Mouse (Mus musculus): ENCODE data around the gene C530008M17Rik. TPM values are rescaled to one million over a fixed set of nuclear protein-coding genes. Genes with fewer than 3 reads are reported as not detected.

Gene C530008M17Rik
- polyA plus RNA-seq, 1 experiment from 2014 or later, result 15.8 TPM

DNA sequence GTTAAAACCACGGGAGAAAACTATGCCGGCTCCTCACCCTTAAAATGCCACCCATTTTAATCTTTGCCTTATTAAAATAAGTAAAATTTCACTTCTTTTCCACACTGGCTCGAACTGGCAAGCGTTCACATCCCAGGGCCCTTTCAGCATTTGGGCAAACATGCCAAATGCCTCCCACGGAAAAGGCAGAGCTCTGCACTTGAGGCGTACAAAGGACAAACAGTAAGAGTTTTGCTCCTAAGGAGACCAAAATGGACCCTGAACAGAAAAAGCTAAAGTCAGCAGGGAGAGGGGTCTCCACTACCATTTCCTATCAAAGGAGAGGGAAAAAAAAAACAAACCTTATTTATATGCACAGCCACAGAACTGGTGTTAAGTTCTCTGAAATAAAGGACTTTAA is 107.4 kb downstream of the C530008M17Rik start:
- Histone ChIP-seq H3K9ac (no peak overlapping the region), H3K4me1 (peaks cover 12% of the 10 kb centered on the region; the same call in 1 of the 2 replicates), H3K36me3 (no peaks in the 10 kb centered on the region), H3K27ac (no peak overlapping the region), H3K27me3 (replicated peaks) (no peaks in the 10 kb centered on the region), H3K4me3 (replicated peaks) (no peak overlapping the region), H3K4me2 (peak overlapping the region; percentile 34), H3K9me3 (no peaks in the 10 kb centered on the region)
- no peak for ATAC-seq (ENCODE audit: insufficient read depth, low FRiP score, low read depth)
- WGBS, result 24% methylated on average over 6 of the region's 6 CpGs

DNA sequence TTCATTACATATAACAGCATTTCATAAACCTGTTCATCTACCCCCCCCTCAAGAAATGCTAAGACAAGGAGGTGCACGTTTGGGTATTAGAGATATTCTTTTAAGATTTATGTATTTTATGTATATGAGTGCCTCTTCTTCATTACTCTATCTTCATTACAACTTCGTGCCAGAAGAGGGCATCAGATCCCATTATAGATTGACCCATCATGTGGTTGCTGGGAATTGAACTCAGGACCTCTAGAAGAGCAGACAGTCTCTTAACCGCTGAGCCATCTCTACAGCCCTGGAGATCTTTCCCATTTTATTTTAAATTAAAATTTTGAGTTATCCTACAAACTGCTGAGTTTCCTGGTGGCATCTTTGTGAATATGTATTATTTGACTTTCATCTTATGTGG is 112.7 kb downstream of the C530008M17Rik start:
- ATAC-seq (ENCODE audit: insufficient read depth, low FRiP score, low read depth), result no peak
- Histone ChIP-seq H3K4me2 (no peak overlapping the region), H3K36me3 (no peaks in the 10 kb centered on the region), H3K27ac (no peak overlapping the region), H3K4me1 (no peaks in the 10 kb centered on the region), H3K4me3 (replicated peaks) (no peak overlapping the region), H3K9ac (no peak overlapping the region), H3K9me3 (no peaks in the 10 kb centered on the region), H3K27me3 (replicated peaks) (no peaks in the 10 kb centered on the region)
- WGBS, result 72% methylated on average over 3 of the region's 3 CpGs

DNA sequence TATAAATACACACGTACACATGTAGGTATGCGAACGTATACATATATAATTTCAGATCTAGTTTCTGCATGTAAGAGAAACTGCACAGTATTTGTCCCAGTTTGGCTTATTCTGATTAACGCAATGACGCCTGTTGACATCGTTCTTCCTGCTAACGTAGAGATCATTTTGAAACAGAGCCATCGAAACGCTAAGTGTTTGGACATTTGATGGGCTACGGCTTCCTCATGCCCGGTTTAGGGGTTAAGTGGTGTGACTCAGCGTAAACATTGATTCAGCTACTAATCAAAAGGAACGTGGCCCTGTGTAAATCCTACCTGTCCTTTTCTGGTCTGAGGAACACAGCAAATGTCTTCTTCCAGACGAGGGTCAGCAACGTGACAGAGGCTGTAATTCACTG is 113.3 kb downstream of the C530008M17Rik start:
- no peak overlapping the region for H3K9ac ChIP-seq
- no peak overlapping the region for H3K27ac ChIP-seq
- no peaks in the 10 kb centered on the region for H3K36me3 ChIP-seq
- H3K4me3 ChIP-seq (replicated peaks), result no peak overlapping the region
- no peak overlapping the region for H3K4me2 ChIP-seq
- H3K27me3 ChIP-seq (replicated peaks), result no peaks in the 10 kb centered on the region
- H3K4me1 ChIP-seq, result no peaks in the 10 kb centered on the region
- ATAC-seq (ENCODE audit: insufficient read depth, low FRiP score, low read depth), result no peak
- WGBS, result 49% methylated on average over 15 of the region's 15 CpGs
- no peaks in the 10 kb centered on the region for H3K9me3 ChIP-seq

DNA sequence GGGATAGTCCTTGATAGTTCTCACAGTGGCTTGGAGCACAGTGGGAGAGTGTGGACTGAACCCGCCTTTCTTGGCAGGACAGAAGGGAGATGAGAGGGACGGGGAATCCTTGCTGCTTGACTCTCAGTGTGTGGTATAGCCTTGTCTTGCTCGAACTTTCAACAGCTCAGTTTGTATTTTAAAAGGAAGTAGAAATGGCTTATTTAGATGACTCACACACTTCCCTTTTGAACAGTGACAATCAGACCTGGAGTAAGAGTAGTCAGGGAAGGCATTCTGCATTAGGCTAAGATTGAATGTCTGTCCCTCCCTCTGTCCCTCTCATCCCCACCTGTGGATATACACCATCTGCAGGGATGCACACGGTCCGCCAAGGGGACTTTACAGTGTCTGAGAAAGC is 115.1 kb downstream of the C530008M17Rik start:
- Histone ChIP-seq H3K4me2 (no peak overlapping the region), H3K36me3 (no peaks in the 10 kb centered on the region), H3K9me3 (no peaks in the 10 kb centered on the region), H3K27ac (no peak overlapping the region), H3K9ac (no peak overlapping the region), H3K4me1 (no peaks in the 10 kb centered on the region), H3K4me3 (replicated peaks) (no peak overlapping the region), H3K27me3 (replicated peaks) (no peaks in the 10 kb centered on the region)
- WGBS, result 86% methylated on average over 5 of the region's 5 CpGs
- no peak for ATAC-seq (ENCODE audit: insufficient read depth, low FRiP score, low read depth)

DNA sequence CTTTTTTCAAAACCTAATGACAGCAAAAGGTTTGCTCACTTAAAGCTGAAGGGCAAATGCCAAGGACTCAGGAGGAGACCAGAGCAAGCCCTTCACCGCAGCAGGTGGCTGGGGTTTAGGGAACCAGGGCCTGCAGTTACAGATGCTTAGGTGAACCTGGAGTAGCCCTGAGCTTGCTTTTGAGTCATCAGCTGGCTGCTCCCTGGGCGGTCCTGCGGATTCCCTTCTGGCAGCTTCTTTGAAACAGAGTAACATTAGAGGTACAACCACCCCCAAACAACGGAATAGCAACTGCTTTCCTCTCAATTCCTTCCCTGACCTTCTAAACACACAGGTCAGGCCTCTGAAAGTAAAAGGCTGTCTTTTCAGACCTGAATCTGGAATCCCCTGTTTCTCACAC is 116.5 kb downstream of the C530008M17Rik start:
- ATAC-seq (ENCODE audit: insufficient read depth, low FRiP score, low read depth), result no peak
- H3K9me3 ChIP-seq, result no peaks in the 10 kb centered on the region
- no peak overlapping the region for H3K4me2 ChIP-seq
- no peak overlapping the region for H3K9ac ChIP-seq
- 63% methylated on average over 4 of the region's 4 CpGs for WGBS
- no peaks in the 10 kb centered on the region for H3K4me1 ChIP-seq
- no peaks in the 10 kb centered on the region for H3K36me3 ChIP-seq
- no peak overlapping the region for H3K27ac ChIP-seq
- no peak overlapping the region for H3K4me3 ChIP-seq (replicated peaks)
- no peaks in the 10 kb centered on the region for H3K27me3 ChIP-seq (replicated peaks)

DNA sequence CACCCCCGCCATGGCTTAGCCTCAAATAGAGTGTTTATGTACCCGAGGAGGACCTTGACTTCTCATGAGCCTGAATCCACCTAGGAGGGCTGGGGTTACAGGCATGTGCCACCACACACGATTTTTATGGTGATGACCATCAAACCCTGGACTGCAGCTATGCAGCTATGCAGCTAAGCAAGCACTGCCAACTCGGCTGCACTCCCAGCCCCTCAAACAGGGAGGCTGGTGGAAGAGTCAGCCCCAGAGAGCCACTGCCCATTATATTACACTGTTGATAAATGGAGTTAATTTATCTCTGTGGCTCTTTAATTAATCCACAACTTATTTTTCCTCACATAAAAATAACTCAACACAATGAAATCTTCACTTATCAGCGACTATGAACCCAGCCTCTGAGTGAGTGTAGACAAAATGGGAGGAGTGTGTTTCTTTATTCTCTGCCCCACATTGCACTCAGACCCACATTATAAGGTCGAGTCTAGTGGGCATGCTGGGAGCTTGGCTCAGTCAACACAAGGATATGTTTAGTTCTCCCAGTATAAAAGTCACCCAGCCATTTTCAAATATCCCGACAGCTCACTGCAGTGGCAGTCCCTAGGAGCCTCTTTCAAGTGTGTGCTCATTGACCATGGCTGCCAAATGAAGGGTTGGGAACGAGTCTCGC is 117.3 kb downstream of the C530008M17Rik start:
- H3K9me3 ChIP-seq, result no peaks in the 10 kb centered on the region
- WGBS, result 69% methylated on average over 9 of the region's 9 CpGs
- H3K4me1 ChIP-seq, result no peaks in the 10 kb centered on the region
- ATAC-seq (ENCODE audit: insufficient read depth, low FRiP score, low read depth), result no peak
- H3K9ac ChIP-seq, result no peak overlapping the region
- H3K27me3 ChIP-seq (replicated peaks), result no peaks in the 10 kb centered on the region
- no peaks in the 10 kb centered on the region for H3K36me3 ChIP-seq
- no peak overlapping the region for H3K4me2 ChIP-seq
- no peak overlapping the region for H3K27ac ChIP-seq
- H3K4me3 ChIP-seq (replicated peaks), result no peak overlapping the region

DNA sequence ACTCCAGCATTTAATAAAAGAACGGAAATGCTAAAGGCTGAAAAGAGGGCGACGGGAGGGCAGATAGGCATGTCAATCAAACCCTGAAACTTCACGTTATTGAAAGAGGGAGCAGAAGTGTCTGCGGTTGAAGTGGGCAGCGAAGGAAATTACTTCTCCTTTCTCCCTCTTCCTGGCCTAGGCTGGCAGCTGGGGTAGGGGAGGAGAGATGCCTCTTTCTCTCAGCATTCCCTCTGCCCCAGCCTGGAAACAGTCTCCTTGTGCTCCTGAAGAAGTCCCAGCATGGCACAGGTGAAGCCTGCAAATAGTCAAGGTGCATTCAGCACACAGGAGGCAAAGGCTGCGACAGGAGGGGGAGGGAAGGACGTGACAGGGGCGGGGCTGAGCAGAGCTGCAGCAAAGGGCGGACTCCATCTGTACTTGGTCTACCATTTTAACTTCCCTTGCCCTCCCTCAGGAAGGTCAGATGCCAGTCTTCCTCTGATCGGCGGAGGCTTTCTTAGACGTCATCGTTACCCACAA is 122.8 kb downstream of the C530008M17Rik start:
- Histone ChIP-seq H3K4me2 (peak overlapping the region; percentile 30), H3K27ac (0 out of 2 replicates have a peak overlapping the region, but pooled peaks have one; percentile 11), H3K27me3 (replicated peaks) (no peaks in the 10 kb centered on the region), H3K4me1 (no peaks in the 10 kb centered on the region), H3K36me3 (no peaks in the 10 kb centered on the region), H3K9ac (no peak overlapping the region), H3K4me3 (replicated peaks) (0 out of 2 replicates have a peak overlapping the region, but pooled peaks have one; percentile 6), H3K9me3 (no peaks in the 10 kb centered on the region)
- WGBS, result 48% methylated on average over 14 of the region's 14 CpGs
- ATAC-seq (ENCODE audit: insufficient read depth, low FRiP score, low read depth), result no peak; the same call in 1 of the 2 replicates

DNA sequence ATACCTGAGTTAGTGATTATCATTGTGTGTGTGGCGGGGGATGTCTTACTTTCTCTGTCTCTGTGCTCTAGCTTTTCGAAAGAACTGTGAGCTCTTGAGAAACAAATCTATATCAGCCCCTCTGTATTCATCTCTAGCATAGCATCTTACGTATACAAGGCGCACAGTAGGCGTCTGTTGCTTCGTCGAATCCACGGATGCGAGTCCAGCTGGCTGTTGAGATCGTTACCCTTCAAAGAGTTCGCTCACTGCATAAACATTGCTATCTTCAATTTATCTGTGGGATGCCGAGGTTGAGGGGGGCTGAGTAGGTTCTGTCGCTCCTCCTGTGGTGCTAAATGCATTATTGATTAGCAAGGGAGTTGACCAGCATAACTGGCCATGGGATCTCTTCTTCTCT is 125.6 kb downstream of the C530008M17Rik start:
- Histone ChIP-seq H3K4me1 (no peaks in the 10 kb centered on the region), H3K27ac (no peak overlapping the region)
- WGBS, result 71% methylated on average over 13 of the region's 13 CpGs

DNA sequence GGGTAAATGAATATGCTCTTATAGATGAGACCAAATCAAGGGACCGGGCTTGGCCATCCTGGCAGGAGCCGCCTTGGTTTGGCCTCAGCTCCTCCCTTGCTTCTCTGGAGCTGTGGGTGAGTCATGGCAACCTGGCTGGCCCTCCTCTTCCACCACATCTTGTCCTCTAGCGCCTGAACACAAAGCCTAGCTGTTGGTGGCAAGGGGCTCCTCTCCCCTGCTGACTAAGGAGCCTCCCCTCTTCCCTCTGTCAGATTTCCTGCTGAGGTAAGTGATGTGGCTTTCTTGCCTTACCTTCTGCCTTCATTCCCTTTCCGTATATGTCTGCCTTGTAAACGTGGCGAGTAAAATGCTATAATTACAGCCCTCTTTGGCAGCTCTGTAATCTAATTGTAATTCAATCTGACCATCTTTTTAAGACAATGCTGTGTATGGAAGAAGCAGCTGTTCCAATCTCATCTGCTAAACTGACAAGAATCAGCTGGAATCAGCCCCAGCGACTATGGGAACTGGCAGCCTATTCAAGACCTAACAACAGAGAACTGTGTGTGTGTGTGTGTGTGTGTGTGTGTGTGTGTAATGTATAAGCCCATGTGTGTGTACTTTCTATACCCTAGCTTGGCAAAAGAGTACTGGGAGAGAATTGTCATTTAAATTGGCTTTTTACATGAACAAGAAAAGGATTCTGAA is 126.2 kb downstream of the C530008M17Rik start:
- no peaks in the 10 kb centered on the region for H3K36me3 ChIP-seq
- H3K27ac ChIP-seq, result no peak overlapping the region
- no peaks in the 10 kb centered on the region for H3K9me3 ChIP-seq
- H3K9ac ChIP-seq, result no peak overlapping the region
- ATAC-seq (ENCODE audit: insufficient read depth, low FRiP score, low read depth), result peak; percentile 39; the same call in 1 of the 2 replicates
- H3K4me2 ChIP-seq, result 0 out of 2 replicates have a peak overlapping the region, but pooled peaks have one; percentile 21
- WGBS, result 41% methylated on average over 7 of the region's 7 CpGs
- no peaks in the 10 kb centered on the region for H3K27me3 ChIP-seq (replicated peaks)
- H3K4me3 ChIP-seq (replicated peaks), result no peak overlapping the region
- no peaks in the 10 kb centered on the region for H3K4me1 ChIP-seq

More for the DNA sequence above, 125.6 kb downstream of the C530008M17Rik start:
- Histone ChIP-seq H3K9me3 (no peaks in the 10 kb centered on the region), H3K27me3 (replicated peaks) (no peaks in the 10 kb centered on the region), H3K4me2 (0 out of 2 replicates have a peak overlapping the region, but pooled peaks have one; percentile 21), H3K36me3 (no peaks in the 10 kb centered on the region), H3K4me3 (replicated peaks) (no peak overlapping the region), H3K9ac (no peak overlapping the region)
- no peak for ATAC-seq (ENCODE audit: insufficient read depth, low FRiP score, low read depth)

DNA sequence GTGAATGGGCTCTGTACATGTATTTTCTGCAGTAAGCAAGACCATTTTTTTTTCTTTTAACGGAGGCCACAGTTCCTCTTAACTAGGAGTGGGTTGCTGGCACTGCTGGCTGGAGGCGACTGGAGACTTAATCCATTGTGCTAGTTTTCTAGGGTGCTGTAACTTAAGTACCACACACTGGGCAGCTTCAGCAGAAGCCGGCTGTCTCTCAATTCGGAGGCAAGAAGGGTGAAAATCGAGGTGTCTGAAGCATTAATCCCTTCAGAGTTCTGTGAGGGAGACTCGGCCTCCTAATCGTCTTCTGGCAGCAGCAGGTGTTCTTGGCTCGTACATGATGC is 126.8 kb downstream of the C530008M17Rik start:
- no peaks in the 10 kb centered on the region for H3K4me1 ChIP-seq
- no peak overlapping the region for H3K9ac ChIP-seq
- no peak overlapping the region for H3K4me3 ChIP-seq (replicated peaks)
- H3K27me3 ChIP-seq (replicated peaks), result no peaks in the 10 kb centered on the region
- no peak overlapping the region for H3K4me2 ChIP-seq
- ATAC-seq (ENCODE audit: insufficient read depth, low FRiP score, low read depth), result no peak
- H3K27ac ChIP-seq, result no peak overlapping the region
- H3K9me3 ChIP-seq, result no peaks in the 10 kb centered on the region
- H3K36me3 ChIP-seq, result no peaks in the 10 kb centered on the region
- 72% methylated on average over 8 of the region's 8 CpGs for WGBS

DNA sequence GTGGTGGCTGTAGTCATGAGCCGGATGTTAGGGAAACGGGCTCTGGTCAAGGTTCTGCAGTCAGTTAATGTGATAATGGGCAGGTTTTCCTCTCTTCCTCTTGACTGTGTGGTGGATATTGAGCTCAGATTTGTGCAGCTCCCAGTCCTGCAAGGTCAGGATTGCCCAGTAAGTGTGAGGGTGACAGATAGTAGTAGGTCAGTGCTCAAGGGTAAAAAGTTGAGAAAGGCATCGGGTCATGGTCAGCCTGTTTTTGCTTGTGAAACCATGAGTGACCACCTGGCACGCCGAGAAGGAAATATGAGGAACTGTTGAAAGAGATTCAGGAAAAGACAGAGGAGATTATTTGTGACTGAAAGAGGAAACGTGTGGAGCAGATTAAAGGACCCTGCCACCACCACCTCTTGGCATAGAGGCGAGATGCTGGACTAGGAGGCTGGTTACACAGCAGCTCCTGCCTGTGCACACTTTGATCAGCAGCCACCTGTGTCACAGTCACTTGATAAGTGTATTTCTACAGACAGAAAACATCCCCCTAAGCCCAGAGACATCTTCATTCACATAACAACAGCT is 127.9 kb downstream of the C530008M17Rik start:
- H3K4me1 ChIP-seq, result no peaks in the 10 kb centered on the region
- H3K27me3 ChIP-seq (replicated peaks), result no peaks in the 10 kb centered on the region
- H3K4me3 ChIP-seq (replicated peaks), result no peak overlapping the region
- H3K36me3 ChIP-seq, result no peaks in the 10 kb centered on the region
- 84% methylated on average over 7 of the region's 7 CpGs for WGBS
- H3K9ac ChIP-seq, result no peak overlapping the region
- H3K27ac ChIP-seq, result no peak overlapping the region
- no peaks in the 10 kb centered on the region for H3K9me3 ChIP-seq
- H3K4me2 ChIP-seq, result no peak overlapping the region
- ATAC-seq (ENCODE audit: insufficient read depth, low FRiP score, low read depth), result no peak

DNA sequence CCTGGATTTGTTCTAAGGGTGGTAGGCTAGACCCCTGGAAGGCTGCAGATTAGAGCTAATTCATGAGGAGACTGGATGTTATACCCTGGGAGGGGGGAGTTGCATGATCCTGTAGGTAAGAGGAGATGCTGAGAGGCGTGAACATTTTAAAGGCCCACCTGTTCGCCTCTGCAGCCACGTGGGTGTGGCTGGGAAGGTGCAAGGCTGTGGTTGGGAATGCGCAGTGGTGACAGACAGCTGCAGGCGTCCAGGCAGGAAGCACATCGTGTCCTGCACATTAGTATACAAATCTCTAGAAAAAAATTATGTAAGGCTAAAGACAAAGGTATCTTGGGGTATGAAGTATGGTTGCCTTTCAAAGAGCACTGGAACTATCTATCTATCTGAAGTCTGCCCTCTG is 128.7 kb downstream of the C530008M17Rik start:
- no peak overlapping the region for H3K4me2 ChIP-seq
- 76% methylated on average over 6 of the region's 6 CpGs for WGBS
- no peaks in the 10 kb centered on the region for H3K27me3 ChIP-seq (replicated peaks)
- no peaks in the 10 kb centered on the region for H3K9me3 ChIP-seq
- no peak overlapping the region for H3K27ac ChIP-seq
- no peak overlapping the region for H3K9ac ChIP-seq
- no peaks in the 10 kb centered on the region for H3K4me1 ChIP-seq
- H3K4me3 ChIP-seq (replicated peaks), result no peak overlapping the region
- no peaks in the 10 kb centered on the region for H3K36me3 ChIP-seq
- ATAC-seq (ENCODE audit: insufficient read depth, low FRiP score, low read depth), result no peak

Data from stomach, embryonic 15.5 days (tissue).